Mouse (Mus musculus) ES-Bruce4 (cell line): ENCODE measurements around the gene Sorcs2. TPM values are rescaled to one million over a fixed set of nuclear protein-coding genes. Genes with fewer than 3 reads are reported as not detected.
"Not testable (repeated sequence)": the region's sequence is repeated elsewhere in the genome, so short reads cannot be mapped to it uniquely, and the experiment has no call there.

ENCODE experiments used
- H3K27ac ChIP-seq: 2 replicates; pipeline ENCODE4 v1.5.1; 2012; ENCODE audit warnings: low read length, inconsistent platforms; ENCODE audit not compliant: insufficient read depth
- H3K27me3 ChIP-seq: 2 replicates; pipeline ENCODE4 v1.6.1; 2012; ENCODE audit warnings: mild to moderate bottlenecking, low read length, inconsistent platforms; ENCODE audit not compliant: control insufficient read depth, poor library complexity, insufficient read depth, severe bottlenecking
- H3K36me3 ChIP-seq: 2 replicates; pipeline ENCODE4 v1.6.1; 2012; ENCODE audit warnings: inconsistent platforms, mild to moderate bottlenecking, low read length, moderate library complexity; ENCODE audit not compliant: control insufficient read depth, poor library complexity, insufficient read depth, severe bottlenecking
- H3K4me1 ChIP-seq: one replicate; pipeline ENCODE4 v1.8.1; 2011; ENCODE audit warnings: low read length; ENCODE audit not compliant: control insufficient read depth, insufficient read depth
- H3K4me3 ChIP-seq: 2 replicates; pipeline ENCODE4 v1.5.1; 2011; ENCODE audit warnings: low read depth, mild to moderate bottlenecking, low read length
- H3K9ac ChIP-seq: 2 replicates; pipeline ENCODE4 v1.6.1; 2012; ENCODE audit warnings: low read depth, mild to moderate bottlenecking, inconsistent platforms; ENCODE audit not compliant: poor library complexity, severe bottlenecking
- H3K9me3 ChIP-seq: replicated peaks from 2 replicates; pipeline ENCODE4 v1.6.1; 2012; ENCODE audit warnings: mild to moderate bottlenecking, low read length, inconsistent platforms; ENCODE audit not compliant: control insufficient read depth, poor library complexity, insufficient read depth, severe bottlenecking
- CTCF ChIP-seq: IDR thresholded peaks from one replicate; pipeline ENCODE4 v1.8.1; 2011; ENCODE audit warnings: low read depth, low read length
- EP300 ChIP-seq: IDR thresholded peaks from 2 replicates; pipeline ENCODE4 v1.6.1; 2011; ENCODE audit warnings: low read depth, low read length; ENCODE audit not compliant: insufficient read depth
- POLR2A ChIP-seq: IDR thresholded peaks from one replicate; pipeline ENCODE4 v1.8.1; 2011; ENCODE audit warnings: low read length; ENCODE audit not compliant: insufficient read depth
- polyA plus RNA-seq: library from polyadenylated mRNA; stranded (reverse); fragments of >200 nt; gene quantifications from 2 replicates; pipeline ENCODE4 v1.2.4, GENCODE M21; 2011; ENCODE audit warnings: low read depth; ENCODE audit not compliant: missing spikeins, insufficient read depth, insufficient read length

The Sorcs2 gene
- polyA plus RNA-seq, 1 experiment = 1.2 TPM

- H3K27me3 ChIP-seq = no peaks in the 10 kb centered on the region
- no peak overlapping the region for H3K9ac ChIP-seq
- no peak overlapping the region for H3K27ac ChIP-seq
- H3K36me3 ChIP-seq = no peaks in the 10 kb centered on the region
- no peaks in the 10 kb centered on the region for H3K9me3 ChIP-seq
- no peaks in the 10 kb centered on the region for H3K4me1 ChIP-seq
- H3K4me3 ChIP-seq = no peak overlapping the region
- TF ChIP-seq CTCF = no peak
- no peak for TF ChIP-seq POLR2A
- no peak for TF ChIP-seq EP300
These were observed 143.1 kb downstream of the Sorcs2 start for GRCm38 (mm10) chr5:36254642-36255516.

DNA sequence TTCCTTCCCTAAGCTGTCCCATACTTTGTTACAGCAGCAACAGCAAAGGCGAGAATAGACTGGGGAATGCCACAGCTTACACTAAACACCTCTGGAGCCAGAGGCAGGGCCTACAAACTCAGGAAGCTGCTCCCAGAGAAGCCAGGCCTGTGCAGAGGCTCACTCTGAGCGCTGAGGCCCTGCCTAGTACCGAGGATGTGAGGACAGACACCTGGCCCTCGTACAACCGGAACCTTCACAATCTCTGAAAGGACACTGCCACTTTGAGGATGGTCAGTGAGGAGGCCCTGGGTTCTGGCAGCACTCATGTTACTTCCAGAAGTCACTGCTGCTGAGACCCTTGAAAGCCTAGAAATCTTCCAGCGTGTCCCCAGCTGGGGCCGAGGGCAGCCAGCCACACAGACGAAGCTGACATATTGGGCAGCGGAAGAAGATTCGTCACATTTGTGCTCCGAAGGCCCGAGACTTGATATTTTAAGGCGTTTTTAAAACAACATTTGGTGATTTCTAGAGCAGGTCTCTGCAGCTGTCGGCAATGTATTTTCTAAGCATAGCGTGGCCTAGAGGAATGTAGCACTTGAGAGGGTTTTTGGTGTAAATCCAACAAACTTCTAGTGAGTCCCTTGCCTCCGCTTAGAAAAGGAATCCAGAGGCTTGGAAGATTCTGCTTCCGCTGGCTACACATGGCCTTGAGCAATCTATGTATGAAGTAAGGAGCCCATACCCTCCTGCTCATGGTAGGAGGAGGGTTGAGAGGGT, 145.0 kb downstream of the Sorcs2 start:
- Histone ChIP-seq H3K4me3 (no peak overlapping the region), H3K27ac (no peak overlapping the region), H3K4me1 (no peaks in the 10 kb centered on the region), H3K9me3 (no peaks in the 10 kb centered on the region), H3K36me3 (no peaks in the 10 kb centered on the region), H3K27me3 (no peaks in the 10 kb centered on the region), H3K9ac (no peak overlapping the region)
- no peak for TF ChIP-seq EP300
- no peak for TF ChIP-seq POLR2A
- no peak for TF ChIP-seq CTCF

GRCm38 (mm10) chr5:36248022-36248421, 149.9 kb downstream of the Sorcs2 start:
- Histone ChIP-seq H3K27me3 (no peaks in the 10 kb centered on the region), H3K9me3 (no peaks in the 10 kb centered on the region), H3K4me1 (no peaks in the 10 kb centered on the region), H3K36me3 (no peaks in the 10 kb centered on the region), H3K27ac (no peak overlapping the region), H3K4me3 (no peak overlapping the region), H3K9ac (no peak overlapping the region)
- no peak for TF ChIP-seq EP300

DNA sequence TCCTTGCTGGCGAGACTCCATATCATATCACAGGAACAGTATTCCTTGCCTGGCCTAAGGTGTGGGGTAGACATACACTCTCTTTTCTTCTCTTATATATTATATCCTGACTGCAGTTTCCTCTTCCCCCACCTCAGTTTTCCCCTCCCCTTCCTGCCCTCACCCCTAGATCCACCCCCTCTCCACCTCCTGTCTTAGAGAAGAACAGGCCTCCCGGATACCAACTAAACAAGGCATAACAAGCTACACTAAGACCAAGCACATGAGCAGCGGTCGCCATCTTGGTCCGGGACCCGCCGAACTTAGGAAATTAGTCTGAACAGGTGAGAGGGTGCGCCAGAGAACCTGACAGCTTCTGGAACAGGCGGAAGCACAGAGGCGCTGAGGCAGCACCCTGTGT, 160.4 kb downstream of the Sorcs2 start:
- H3K4me3 ChIP-seq = peak overlapping the region; percentile 58
- not testable (repeated sequence) for H3K27me3 ChIP-seq, H3K9ac ChIP-seq, H3K36me3 ChIP-seq, H3K4me1 ChIP-seq, H3K27ac ChIP-seq, H3K9me3 ChIP-seq

GRCm38 (mm10) chr5:36230301-36230780, 167.6 kb downstream of the Sorcs2 start:
- TF ChIP-seq POLR2A = no peak
- no peak for TF ChIP-seq EP300
- no peak for TF ChIP-seq CTCF
- no peak overlapping the region for H3K9ac ChIP-seq
- H3K4me3 ChIP-seq = no peak overlapping the region
- H3K9me3 ChIP-seq = no peaks in the 10 kb centered on the region
- H3K4me1 ChIP-seq = no peaks in the 10 kb centered on the region
- no peaks in the 10 kb centered on the region for H3K27me3 ChIP-seq
- no peaks in the 10 kb centered on the region for H3K36me3 ChIP-seq
- H3K27ac ChIP-seq = no peak overlapping the region
